Mouse (Mus musculus): ENCODE measurements around the gene Eno3.

- TF ChIP-seq CTCF (IDR thresholded peaks at IDR 0.05; ENCODE audit: low read depth): no peak
- no peak for TF ChIP-seq EP300 (IDR thresholded peaks at IDR 0.05; ENCODE audit: low read depth)
Measured at GRCm38 (mm10) chr11:70660571-70660970, 3.6 kb downstream of the Eno3 start.
